26 mouse cellular contexts compared by ENCODE assay signal in genomic region chr13:53125627-53126026, GRCm38 (mm10).
DNase-seq lines count a peak whose midpoint lies in the region; ATAC-seq and TF ChIP-seq lines count a peak whose summit lies in the region.
"Had no signal": no experiment of that assay in that cellular context is flagged by ENCODE, and none has a peak within 500 bp of the region (broad histone marks: within the 10 kb centered on the region; RNA-seq: fewer than 3 reads in every experiment).

No protein-coding gene starts in this region.

- H3K36me3 ChIP-seq in liver, adult 2 months (ENCODE audit: control insufficient read depth, insufficient read depth, low read length) = no peaks in the 10 kb centered on the region
- no peaks in the 10 kb centered on the region for H3K36me3 ChIP-seq in liver, embryonic 12.5 days
- peaks cover 64% of the 10 kb centered on the region for H3K36me3 ChIP-seq in limb, embryonic 10.5 days
- H3K36me3 ChIP-seq: forebrain, embryonic 12.5 days; G1E; hindbrain, embryonic 13.5 days; midbrain, embryonic 15.5 days; neural tube, embryonic 12.5 days had no signal

- no peaks in the 10 kb centered on the region for H3K9me3 ChIP-seq in liver, embryonic 12.5 days (replicated peaks)
- no peaks in the 10 kb centered on the region for H3K9me3 ChIP-seq in limb, embryonic 10.5 days (replicated peaks)
- H3K9me3 ChIP-seq: embryonic facial prominence, embryonic 12.5 days; forebrain, embryonic 12.5 days; heart, embryonic 15.5 days; hindbrain, embryonic 13.5 days; midbrain, embryonic 15.5 days; neural tube, embryonic 12.5 days had no signal

- H3K4me3 ChIP-seq in liver, adult 2 months (ENCODE audit: insufficient read depth, low read depth, low read length) = no peak overlapping the region
- no peak overlapping the region for H3K4me3 ChIP-seq in liver, embryonic 12.5 days
- no peak overlapping the region for H3K4me3 ChIP-seq in limb, embryonic 10.5 days
- H3K4me3 ChIP-seq: embryonic facial prominence, embryonic 12.5 days; forebrain, embryonic 12.5 days; heart, embryonic 15.5 days; hindbrain, embryonic 13.5 days; midbrain, embryonic 15.5 days; neural tube, embryonic 12.5 days had no signal

- no peak overlapping the region for H3K27ac ChIP-seq in liver, adult 2 months (replicated peaks; ENCODE audit: insufficient read depth, low read depth, low read length)
- no peak overlapping the region for H3K27ac ChIP-seq in liver, embryonic 12.5 days
- no peak overlapping the region for H3K27ac ChIP-seq in limb, embryonic 10.5 days
- H3K27ac ChIP-seq: embryonic facial prominence, embryonic 12.5 days; forebrain, embryonic 12.5 days; heart, embryonic 15.5 days; hindbrain, embryonic 13.5 days; kidney, postnatal 0 days; macrophage; midbrain, embryonic 15.5 days; neural tube, embryonic 12.5 days; stomach, postnatal 0 days had no signal

- no peaks in the 10 kb centered on the region for H3K27me3 ChIP-seq in liver, adult 2 months (ENCODE audit: control insufficient read depth, insufficient read depth, low read length)
- no peaks in the 10 kb centered on the region for H3K27me3 ChIP-seq in liver, embryonic 12.5 days (replicated peaks)
- H3K27me3 ChIP-seq in limb, embryonic 10.5 days (ENCODE audit: low read depth, poor library complexity, severe bottlenecking) = no peaks in the 10 kb centered on the region
- H3K27me3 ChIP-seq: embryonic facial prominence, embryonic 12.5 days; forebrain, embryonic 12.5 days; heart, embryonic 15.5 days; hindbrain, embryonic 13.5 days; midbrain, embryonic 15.5 days; neural tube, embryonic 12.5 days had no signal

- H3K4me1 ChIP-seq in liver, adult 2 months (ENCODE audit: control insufficient read depth, insufficient read depth, low read length) = peaks cover 6% of the 10 kb centered on the region
- no peaks in the 10 kb centered on the region for H3K4me1 ChIP-seq in liver, embryonic 12.5 days
- peaks cover 18% of the 10 kb centered on the region for H3K4me1 ChIP-seq in limb, embryonic 10.5 days

- TF ChIP-seq CTCF in liver, adult 2 months (IDR thresholded peaks at IDR 0.05; ENCODE audit: low read depth, low read length) = no peak

- 52% methylated on average over 5 of the region's 5 CpGs for WGBS in liver, adult 2 months
- 67% methylated on average over 5 of the region's 5 CpGs for WGBS in liver, embryonic 12.5 days (ENCODE audit: insufficient replicate concordance)
- 83% methylated on average over 5 of the region's 5 CpGs for WGBS in limb, embryonic 10.5 days

- ATAC-seq in liver, embryonic 12.5 days = no peak
- ATAC-seq: lung, postnatal 0 days; midbrain, embryonic 15.5 days had no signal

- TF ChIP-seq POLR2A in liver, adult 2 months (IDR thresholded peaks at IDR 0.05; ENCODE audit: extremely low read depth, insufficient read depth, low read length) = no peak

- H3K9ac ChIP-seq in liver, adult 2 months (ENCODE audit: low read depth, low read length) = no peak overlapping the region
- H3K9ac ChIP-seq in liver, embryonic 12.5 days = no peak overlapping the region
- H3K9ac ChIP-seq: embryonic facial prominence, embryonic 12.5 days; forebrain, embryonic 12.5 days; heart, embryonic 15.5 days; hindbrain, embryonic 13.5 days; midbrain, embryonic 15.5 days; neural tube, embryonic 12.5 days had no signal

- DNase-seq in adrenal gland, adult (ENCODE audit: inconsistent age in 2 of 2, low spot score in 1 of 2) = peak; percentile 35 to 77
- no peak for DNase-seq in adrenal gland, adult 18-20 months (ENCODE audit: low spot score in 2 of 2)
- DNase-seq in liver, adult 2 months (ENCODE audit: extremely low read depth, low read depth, low spot score) = peak; percentile 88
- peak; percentile 23 for DNase-seq in adrenal gland, postnatal 25 days
- no peak for DNase-seq in MN1 (ENCODE audit: low spot score)
- no peak for DNase-seq in heart, adult 8-10 months (ENCODE audit: low spot score)
- DNase-seq in limb, embryonic 10.5 days (ENCODE audit: low spot score) = no peak
- DNase-seq: cerebellum, adult 18-20 months; cerebellum, postnatal 14 days; gastrocnemius, postnatal 36 days; heart, postnatal 36 days; right cerebral cortex, postnatal 14 days; thymus, adult 2 months; thymus, postnatal 4 days had no signal

- no peaks in the 10 kb centered on the region for H3K79me2 ChIP-seq in liver, adult 2 months (ENCODE audit: control insufficient read depth, insufficient read depth, low read length)

- H3K4me2 ChIP-seq in liver, embryonic 12.5 days = no peak overlapping the region
- H3K4me2 ChIP-seq: embryonic facial prominence, embryonic 12.5 days; forebrain, embryonic 12.5 days; heart, embryonic 15.5 days; hindbrain, embryonic 13.5 days; midbrain, embryonic 15.5 days; neural tube, embryonic 12.5 days had no signal

Comparison
In these comparisons a context has a peak if more than half of its experiments do, and no peak if none do; other contexts are left out.
1. DNase-seq: peak in adrenal gland, adult (2 of 2), liver, adult 2 months (single experiment) and adrenal gland, postnatal 25 days (single experiment); none in adrenal gland, adult 18-20 months (0 of 2), MN1 (single experiment), heart, adult 8-10 months (single experiment) and limb, embryonic 10.5 days (single experiment).